Mouse (Mus musculus) G1E (cell line): ENCODE data around the gene Usp17ld.

ENCODE experiments used
- CTCF ChIP-seq: IDR thresholded peaks from 2 replicates; pipeline ENCODE4 v1.5.1; 2012; ENCODE audit warnings: low read depth, low read length, inconsistent platforms, mixed read lengths
- GATA1 ChIP-seq: IDR thresholded peaks from 2 replicates; pipeline ENCODE4 v1.6.1; 2012; ENCODE audit warnings: borderline replicate concordance, low read length, inconsistent platforms, mixed read lengths
- GATA2 ChIP-seq: IDR thresholded peaks from 2 replicates; pipeline ENCODE4 v1.6.1; 2012; ENCODE audit warnings: low read depth, low read length, inconsistent platforms, borderline replicate concordance
- POLR2AphosphoS5 ChIP-seq: IDR thresholded peaks from 2 replicates; pipeline ENCODE4 v1.6.1; 2012; ENCODE audit warnings: low read depth, low read length, inconsistent platforms; ENCODE audit not compliant: insufficient replicate concordance
- TAL1 ChIP-seq: conservative IDR thresholded peaks from 2 replicates; pipeline ENCODE4 v1.6.1; 2012; ENCODE audit warnings: low read depth, low read length, inconsistent platforms, mixed read lengths

DNA sequence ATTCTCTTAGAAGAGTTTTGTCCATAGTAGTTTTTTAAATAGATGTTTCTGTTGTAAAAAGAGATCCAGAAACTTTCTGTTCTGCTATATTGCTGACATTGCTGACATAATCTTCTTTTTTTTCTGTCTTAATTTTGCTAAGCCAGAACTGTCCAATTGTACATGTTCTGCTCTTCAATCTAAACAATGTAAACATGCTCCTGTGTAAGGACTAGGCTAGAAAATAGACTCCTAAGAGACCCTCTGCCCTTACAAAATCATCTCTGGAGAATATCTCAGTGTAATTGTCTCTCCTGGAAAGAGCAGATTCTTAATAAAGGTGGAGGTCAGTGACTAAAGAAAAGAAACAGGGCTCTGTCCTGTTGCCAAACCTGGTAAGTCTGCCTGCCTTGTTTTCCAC lies 35.6 kb downstream of the Usp17ld start, which contains the start of gene Olfr594:
- no peak for TF ChIP-seq CTCF
- TF ChIP-seq GATA1 = no peak
- TF ChIP-seq TAL1 = no peak
- TF ChIP-seq POLR2AphosphoS5 = no peak
- TF ChIP-seq GATA2 = no peak
